Mouse (Mus musculus) liver, postnatal 0 days (tissue): ENCODE measurements around the gene Ccdc194. TPM values are rescaled to one million over a fixed set of nuclear protein-coding genes. Genes with fewer than 3 reads are reported as not detected.

Source experiments
- ATAC-seq: fragments of 200-750 bp; cut with Nextera tagmentation; 2 replicates; pipeline ENCODE4 v1.8.0; 2017; ENCODE audit warnings: mild to moderate bottlenecking, moderate library complexity
- DNase-seq: peaks from one replicate; pipeline ENCODE4 v3.0.0-alpha.2; 2016
- H3K27ac ChIP-seq: fragments of 300-500 bp; sonication (generic); 2 replicates; pipeline ENCODE4 v1.5.1; 2014; ENCODE audit warnings: antibody characterized with exemption, moderate library complexity, mild to moderate bottlenecking, low read depth
- H3K27me3 ChIP-seq: fragments of 300-500 bp; sonication (generic); 2 replicates; pipeline ENCODE4 v1.6.1; 2014; ENCODE audit warnings: low read length, control low read depth, mixed read lengths; ENCODE audit not compliant: insufficient read depth
- H3K36me3 ChIP-seq: fragments of 300-500 bp; sonication (generic); replicated peaks from 2 replicates; pipeline ENCODE4 v1.6.1; 2014; ENCODE audit warnings: mild to moderate bottlenecking, control low read depth, low read length, moderate library complexity, mixed read lengths; ENCODE audit not compliant: insufficient read depth
- H3K4me1 ChIP-seq: fragments of 300-500 bp; sonication (generic); 2 replicates; pipeline ENCODE4 v1.6.1; 2014; ENCODE audit warnings: antibody characterized with exemption, mild to moderate bottlenecking, control low read depth; ENCODE audit not compliant: insufficient read depth
- H3K4me2 ChIP-seq: fragments of 300-500 bp; sonication (generic); 2 replicates; pipeline ENCODE4 v1.6.1; 2014; ENCODE audit warnings: low read depth, mild to moderate bottlenecking, low read length, moderate library complexity, mixed read lengths
- H3K4me3 ChIP-seq: fragments of 300-500 bp; sonication (generic); 2 replicates; pipeline ENCODE4 v1.5.1; 2014; ENCODE audit warnings: low read depth, low read length
- H3K9ac ChIP-seq: fragments of 300-500 bp; sonication (generic); replicated peaks from 2 replicates; pipeline ENCODE4 v1.6.1; 2014; ENCODE audit warnings: mild to moderate bottlenecking, moderate library complexity
- H3K9me3 ChIP-seq: fragments of 300-500 bp; sonication (generic); 2 replicates; pipeline ENCODE4 v1.6.1; 2016; ENCODE audit warnings: mild to moderate bottlenecking, control low read depth, low read length, mixed read lengths
- CTCF ChIP-seq: sonication (generic); IDR thresholded peaks from 2 replicates; pipeline ENCODE4 v1.5.1; 2016; ENCODE audit warnings: antibody characterized with exemption, low read depth
- EP300 ChIP-seq: IDR thresholded peaks from 2 replicates; pipeline ENCODE4 v1.6.1; 2016; ENCODE audit warnings: antibody characterized with exemption, low read depth, mild to moderate bottlenecking
- WGBS: fragments of 180-500 bp; shearing (Covaris S2); extraction: QIAGEN DNeasy Blood & Tissue Kit; methylation state at CpG from one replicate; pipeline ENCODE4 v1.1.7; 2014; ENCODE audit not compliant: insufficient replicate concordance; 5-methylcytosine and 5-hydroxymethylcytosine counted together
- polyA plus RNA-seq: library from polyadenylated mRNA; unstranded; fragments of >200 nt; fragmentation: Nextera tagmentation; extraction: Ambion mirVana; gene quantifications from 2 replicates; pipeline ENCODE4 v1.2.1, GENCODE M21; 2015

Gene Ccdc194
- polyA plus RNA-seq, 1 experiment from 2014 or later: not detected

DNA sequence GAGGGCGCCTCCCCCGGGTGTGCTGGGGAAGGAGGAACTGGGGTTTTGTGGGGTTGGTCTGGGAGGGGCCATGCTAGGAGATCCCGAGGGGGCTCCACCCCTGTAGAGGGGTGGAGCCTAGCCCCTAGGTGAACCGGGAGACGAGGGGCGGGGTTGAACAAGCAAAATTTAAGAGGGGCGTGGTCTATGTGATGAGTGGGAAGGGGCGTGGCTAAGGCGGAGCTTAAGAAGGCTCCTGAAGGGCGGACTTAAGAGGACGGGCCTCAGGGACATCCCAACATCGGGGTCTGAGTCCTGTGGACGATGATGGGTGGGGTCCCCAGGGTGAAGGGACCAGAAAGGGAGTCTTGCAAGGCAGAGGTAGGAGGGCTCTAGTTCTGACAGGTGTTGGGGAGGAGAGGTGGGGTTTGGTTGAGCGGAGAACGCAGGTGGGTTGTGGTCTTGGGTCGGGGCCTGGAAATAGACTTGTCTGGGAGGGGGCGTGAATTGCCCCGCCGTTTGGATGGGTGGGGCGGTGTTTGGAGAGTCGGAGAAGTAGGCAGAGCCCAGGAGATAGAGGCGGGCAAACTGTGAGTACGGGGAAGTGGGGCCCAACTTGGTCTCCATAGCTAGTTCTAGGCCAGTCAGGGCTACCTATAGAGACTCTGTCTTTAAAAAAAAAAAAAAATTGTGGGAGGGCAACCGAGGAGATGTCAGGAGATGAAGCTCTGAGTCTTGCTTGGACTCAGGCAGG is 33.6 kb upstream of the Ccdc194 start:
- H3K27ac ChIP-seq: no peak overlapping the region
- H3K27me3 ChIP-seq: peaks cover 32% of the 10 kb centered on the region
- peak overlapping the region; percentile 80 for H3K4me2 ChIP-seq
- no peak overlapping the region for H3K9ac ChIP-seq
- H3K36me3 ChIP-seq: no peaks in the 10 kb centered on the region
- peak; percentile 59 for ATAC-seq
- WGBS: 5% methylated on average over 24 of the region's 24 CpGs
- peak; percentile 83 for DNase-seq
- peaks cover 16% of the 10 kb centered on the region for H3K4me1 ChIP-seq
- H3K4me3 ChIP-seq: peak overlapping the region; percentile 44
- peaks cover under 1% of the 10 kb centered on the region; the same call in 1 of the 2 replicates for H3K9me3 ChIP-seq
- TF ChIP-seq EP300: no peak
- no peak for TF ChIP-seq CTCF

DNA sequence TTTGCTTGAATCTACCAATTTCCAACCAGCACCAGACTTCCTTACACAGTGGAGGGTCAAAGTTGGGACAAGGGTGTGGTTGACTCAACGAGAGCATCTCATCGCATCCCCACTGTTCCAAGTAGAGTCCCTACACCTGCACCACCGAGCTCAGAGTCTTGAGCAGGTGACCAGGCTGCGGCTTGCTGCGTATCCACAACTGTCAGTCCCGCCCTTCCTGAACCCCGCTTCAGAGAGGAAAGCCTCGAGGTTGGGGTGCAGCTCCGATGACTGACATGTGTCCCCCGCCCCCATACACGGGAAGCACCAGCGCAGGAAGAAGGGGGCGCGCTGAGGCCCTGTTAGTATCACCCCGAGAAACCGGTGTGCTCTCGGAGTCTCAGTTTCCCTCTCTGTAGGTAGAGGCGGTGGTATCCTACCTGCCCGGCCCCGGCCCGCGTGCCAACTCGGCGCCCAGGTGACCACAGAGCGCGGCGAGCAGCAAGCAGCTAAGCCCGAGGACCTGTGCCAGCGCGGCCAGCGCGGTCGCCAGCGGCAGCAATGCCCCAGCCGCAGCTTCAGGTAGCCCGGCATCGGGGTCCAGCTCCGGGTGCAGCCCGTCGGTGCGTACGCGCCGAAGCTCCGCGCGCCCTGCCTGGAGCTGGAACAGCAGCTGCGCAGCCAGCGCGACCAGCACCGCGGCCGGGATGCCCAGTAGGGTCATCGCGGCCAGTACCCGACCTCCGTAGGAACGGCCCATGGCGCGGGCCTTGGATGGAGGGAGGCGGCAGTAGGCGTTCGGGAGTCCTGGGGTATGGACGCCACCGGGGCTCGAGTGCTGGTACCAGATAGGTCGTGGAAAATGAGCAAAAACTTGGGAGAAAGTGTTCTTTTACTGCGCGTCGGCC is 32.8 kb upstream of the Ccdc194 start, which contains the start of gene Tmem221:
Gene Tmem221 (minus strand): TSS at position 801 of the 887 bp plus-strand sequence.
- Histone ChIP-seq H3K4me1 (peaks cover 16% of the 10 kb centered on the region), H3K4me3 (peak within 1 kb of the TSS; percentile 44), H3K27me3 (peaks cover 32% of the 10 kb centered on the region), H3K9me3 (no peaks in the 10 kb centered on the region), H3K27ac (no peak within 1 kb of the TSS), H3K9ac (no peak within 1 kb of the TSS), H3K36me3 (no peaks in the 10 kb centered on the region), H3K4me2 (peak within 1 kb of the TSS; percentile 80)
- 4% methylated on average over 70 of the region's 70 CpGs for WGBS
- DNase-seq (no peak), ATAC-seq (peak; percentile 17)
- TF ChIP-seq CTCF: peak; percentile 33; the same call in 1 of the 2 replicates
- TF ChIP-seq EP300: no peak

- Histone ChIP-seq H3K4me2 (no peak overlapping the region), H3K9me3 (no peaks in the 10 kb centered on the region), H3K36me3 (no peaks in the 10 kb centered on the region), H3K4me3 (no peak overlapping the region), H3K27me3 (peaks cover 20% of the 10 kb centered on the region), H3K27ac (no peak overlapping the region), H3K4me1 (peaks cover 9% of the 10 kb centered on the region), H3K9ac (no peak overlapping the region)
- 93% methylated on average over 2 of the region's 2 CpGs for WGBS
- TF ChIP-seq CTCF: no peak
- no peak for TF ChIP-seq EP300
- ATAC-seq: no peak
- DNase-seq: no peak
These were observed 29.1 kb upstream of the Ccdc194 start for GRCm38 (mm10) chr8:71554644-71555043.

GRCm38 (mm10) chr8:71554001-71554400 is 28.5 kb upstream of the Ccdc194 start:
- Histone ChIP-seq H3K27ac (no peak overlapping the region), H3K4me1 (peaks cover 9% of the 10 kb centered on the region), H3K27me3 (peaks cover 17% of the 10 kb centered on the region), H3K36me3 (no peaks in the 10 kb centered on the region), H3K4me2 (no peak overlapping the region), H3K9me3 (no peaks in the 10 kb centered on the region), H3K9ac (no peak overlapping the region), H3K4me3 (no peak overlapping the region)
- 62% methylated on average over 6 of the region's 6 CpGs for WGBS
- ATAC-seq (no peak), DNase-seq (no peak)
- TF ChIP-seq CTCF (no peak), EP300 (no peak)

DNA sequence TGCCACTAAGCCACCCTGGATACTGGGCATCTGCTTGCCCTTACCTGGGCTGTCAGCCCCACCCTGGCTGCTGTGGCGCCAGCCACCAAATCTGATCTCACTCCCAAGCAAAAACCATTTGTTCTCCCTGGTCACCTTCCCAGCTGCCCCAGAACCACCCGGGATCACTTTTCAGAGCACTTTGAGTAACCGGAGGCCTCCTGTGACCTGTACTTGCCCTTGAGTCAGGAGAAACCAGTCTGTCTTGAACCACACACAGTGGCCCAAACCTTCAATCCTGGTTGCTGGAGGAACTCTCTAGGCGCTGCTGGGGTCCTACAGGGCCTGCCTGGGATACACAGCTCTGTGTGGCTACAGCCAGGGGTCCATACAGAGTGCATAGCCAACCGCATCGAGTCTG is 27.3 kb upstream of the Ccdc194 start:
- WGBS: 61% methylated on average over 6 of the region's 6 CpGs
- no peak for TF ChIP-seq EP300
- TF ChIP-seq CTCF: no peak

DNA sequence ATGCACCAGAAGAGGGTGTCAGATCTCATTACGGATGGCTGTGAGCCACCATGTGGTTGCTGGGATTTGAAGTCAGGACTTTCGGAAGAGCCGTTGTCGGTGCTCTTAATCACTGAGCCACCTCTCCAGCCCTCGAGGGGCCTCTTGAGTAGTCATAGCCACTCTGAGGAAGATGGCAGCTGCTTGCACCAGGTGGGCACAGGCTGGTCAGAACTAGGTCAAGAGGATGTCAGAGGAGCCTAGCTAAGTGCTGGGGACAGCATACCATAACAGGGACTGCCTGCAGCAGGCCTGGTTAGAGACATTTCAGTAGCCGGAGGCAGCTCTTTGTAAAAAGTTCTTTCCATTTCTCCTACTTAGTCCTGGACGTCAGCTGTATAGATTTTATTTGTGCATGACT is 25.2 kb upstream of the Ccdc194 start:
- DNase-seq (no peak), ATAC-seq (no peak)
- Histone ChIP-seq H3K4me2 (no peak overlapping the region), H3K4me1 (no peaks in the 10 kb centered on the region), H3K9me3 (no peaks in the 10 kb centered on the region), H3K27ac (no peak overlapping the region), H3K4me3 (no peak overlapping the region), H3K36me3 (peaks cover 10% of the 10 kb centered on the region), H3K9ac (no peak overlapping the region), H3K27me3 (no peaks in the 10 kb centered on the region)
- 68% methylated on average over 7 of the region's 7 CpGs for WGBS
- TF ChIP-seq CTCF: no peak

More for the DNA sequence above, 27.3 kb upstream of the Ccdc194 start:
- H3K27ac ChIP-seq: no peak overlapping the region
- no peaks in the 10 kb centered on the region for H3K9me3 ChIP-seq
- peaks cover 4% of the 10 kb centered on the region for H3K27me3 ChIP-seq
- DNase-seq (no peak), ATAC-seq (no peak)
- no peak overlapping the region for H3K4me3 ChIP-seq
- peaks cover 5% of the 10 kb centered on the region; the same call in 1 of the 2 replicates for H3K36me3 ChIP-seq
- no peak overlapping the region for H3K9ac ChIP-seq
- H3K4me1 ChIP-seq: no peaks in the 10 kb centered on the region
- H3K4me2 ChIP-seq: no peak overlapping the region
